Mouse (Mus musculus) liver, embryonic 14.5 days (tissue): ENCODE data around the gene Pdzk1.

ENCODE experiments used
- CTCF ChIP-seq: IDR thresholded peaks from 2 replicates; pipeline ENCODE4 v1.5.1; 2016; ENCODE audit warnings: antibody characterized with exemption, low read depth, control low read depth
- EP300 ChIP-seq: IDR thresholded peaks from 2 replicates; pipeline ENCODE4 v1.6.1; 2016; ENCODE audit warnings: antibody characterized with exemption, low read depth

DNA sequence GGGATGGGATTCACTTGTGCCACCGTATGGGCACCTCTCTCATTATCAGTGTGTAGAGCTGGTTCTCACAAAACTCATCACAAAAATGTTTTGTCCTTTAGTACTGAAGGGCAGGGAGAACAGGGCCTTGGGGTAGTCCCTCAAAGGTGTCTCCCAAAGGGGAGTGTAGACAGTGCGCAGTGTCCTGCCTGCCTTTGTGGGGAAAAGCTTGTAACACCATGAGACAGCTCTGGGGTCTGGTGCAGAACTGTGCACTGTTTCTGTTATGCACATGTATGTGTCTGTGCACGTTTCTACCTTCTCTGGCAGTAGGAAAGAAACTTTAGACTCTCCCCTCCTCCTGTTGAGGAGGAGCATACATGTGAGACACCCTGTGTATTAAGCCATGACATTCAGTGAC is 38.8 kb downstream of the Pdzk1 start:
- TF ChIP-seq EP300 (no peak), CTCF (no peak)
